Mouse (Mus musculus) spleen, postnatal 4 days (tissue): ENCODE results near the gene 4632433K11Rik.

ENCODE experiments used
- DNase-seq, 2 experiments: peaks; one replicate each; pipeline ENCODE4 v3.0.0; 2022; ENCODE audit warnings: low spot score in 2 of 2

Gene 4632433K11Rik

GRCm38 (mm10) chr7:5020000-5020681, 13.8 kb upstream of the 4632433K11Rik start, which contains the start of the genes Zfp865 and Ccdc106:
Zfp865 (plus strand) TSS chr7:5020376.
Ccdc106 (plus strand) TSS chr7:5020553.
- peak; percentile 98 to 99 for DNase-seq

GRCm38 (mm10) chr7:5020685-5021084, 13.2 kb upstream of the 4632433K11Rik start:
- peak in 1 of 2 experiments; percentile 73 for DNase-seq

GRCm38 (mm10) chr7:5021197-5021596, 12.7 kb upstream of the 4632433K11Rik start:
- no peak for DNase-seq

GRCm38 (mm10) chr7:5029543-5029942, 4.4 kb upstream of the 4632433K11Rik start:
- no peak for DNase-seq

- DNase-seq, result no peak
These were observed 4.0 kb upstream of the 4632433K11Rik start for GRCm38 (mm10) chr7:5029946-5030345.

GRCm38 (mm10) chr7:5030554-5031275, 3.2 kb upstream of the 4632433K11Rik start:
- DNase-seq, result no peak

- no peak for DNase-seq
These were observed 2.4 kb upstream of the 4632433K11Rik start for GRCm38 (mm10) chr7:5031496-5031895.

GRCm38 (mm10) chr7:5035628-5036027, 1.7 kb downstream of the 4632433K11Rik start:
- DNase-seq, result peak in 1 of 2 experiments; percentile 51

- peak in 1 of 2 experiments; percentile 63 for DNase-seq
These were observed 2.2 kb downstream of the 4632433K11Rik start for GRCm38 (mm10) chr7:5036136-5036535.

GRCm38 (mm10) chr7:5037026-5037425, 3.1 kb downstream of the 4632433K11Rik start:
- DNase-seq, result no peak

GRCm38 (mm10) chr7:5037467-5037866, 3.5 kb downstream of the 4632433K11Rik start:
- DNase-seq, result no peak

- DNase-seq, result peak; percentile 94 to 96
These were observed 4.3 kb downstream of the 4632433K11Rik start, which contains the start of gene Zfp784 for GRCm38 (mm10) chr7:5038109-5038732. Zfp784 (minus strand) TSS chr7:5038446.

- DNase-seq, result no peak
These were observed 5.0 kb downstream of the 4632433K11Rik start for GRCm38 (mm10) chr7:5038940-5039339.

GRCm38 (mm10) chr7:5044981-5045380, 11.1 kb downstream of the 4632433K11Rik start:
- no peak for DNase-seq

GRCm38 (mm10) chr7:5046112-5046511, 12.2 kb downstream of the 4632433K11Rik start:
- no peak for DNase-seq

GRCm38 (mm10) chr7:5047313-5047712, 13.4 kb downstream of the 4632433K11Rik start:
- no peak for DNase-seq

GRCm38 (mm10) chr7:5051193-5052192, 17.6 kb downstream of the 4632433K11Rik start, which contains the start of gene Zfp580:
Zfp580 (plus strand) TSS chr7:5051538.
- peak; percentile 55 to 81 for DNase-seq

GRCm38 (mm10) chr7:5052438-5052837, 18.5 kb downstream of the 4632433K11Rik start:
- DNase-seq, result no peak

- DNase-seq, result no peak
These were observed 19.0 kb downstream of the 4632433K11Rik start for GRCm38 (mm10) chr7:5052931-5053343.

GRCm38 (mm10) chr7:5053456-5054179, 19.7 kb downstream of the 4632433K11Rik start:
- no peak for DNase-seq
